Mouse (Mus musculus) hindbrain, embryonic 14.5 days (tissue): Measurements from ENCODE around the gene Cd80. TPM values are rescaled to one million over a fixed set of nuclear protein-coding genes. Genes with fewer than 3 reads are reported as not detected.

Experiments
- ATAC-seq: fragments of 200-750 bp; cut with Nextera tagmentation; 2 replicates; pipeline ENCODE4 v1.8.0; 2017; ENCODE audit warnings: moderate number of reproducible peaks, mild to moderate bottlenecking, moderate TSS enrichment, moderate library complexity; ENCODE audit not compliant: low FRiP score
- DNase-seq: peaks from one replicate; pipeline ENCODE4 v3.0.0-alpha.2; 2015; ENCODE audit warnings: low spot score
- H3K27ac ChIP-seq: fragments of 300-500 bp; sonication (generic); 2 replicates; pipeline ENCODE4 v1.5.1; 2014; ENCODE audit warnings: mild to moderate bottlenecking, moderate library complexity
- H3K27me3 ChIP-seq: fragments of 300-500 bp; sonication (generic); 2 replicates; pipeline ENCODE4 v1.6.1; 2014; ENCODE audit warnings: mild to moderate bottlenecking, low read length, mixed read lengths; ENCODE audit not compliant: control insufficient read depth, insufficient read depth
- H3K36me3 ChIP-seq: fragments of 300-500 bp; sonication (generic); replicated peaks from 2 replicates; pipeline ENCODE4 v1.6.1; 2014; ENCODE audit not compliant: control insufficient read depth, insufficient read depth
- H3K4me1 ChIP-seq: fragments of 300-500 bp; sonication (generic); replicated peaks from 2 replicates; pipeline ENCODE4 v1.6.1; 2014; ENCODE audit warnings: antibody characterized with exemption, low read length, mixed read lengths; ENCODE audit not compliant: control insufficient read depth, insufficient read depth
- H3K4me2 ChIP-seq: fragments of 300-500 bp; sonication (generic); replicated peaks from 2 replicates; pipeline ENCODE4 v1.6.1; 2014; ENCODE audit warnings: mild to moderate bottlenecking, moderate library complexity
- H3K4me3 ChIP-seq: fragments of 300-500 bp; sonication (generic); replicated peaks from 2 replicates; pipeline ENCODE4 v1.5.1; 2014; ENCODE audit warnings: mild to moderate bottlenecking, low read length
- H3K9ac ChIP-seq: fragments of 300-500 bp; sonication (generic); 2 replicates; pipeline ENCODE4 v1.6.1; 2014
- H3K9me3 ChIP-seq: fragments of 300-500 bp; sonication (generic); 2 replicates; pipeline ENCODE4 v1.6.1; 2016; ENCODE audit warnings: low read length; ENCODE audit not compliant: control insufficient read depth
- WGBS: fragments of 180-500 bp; shearing (Covaris S2); extraction: QIAGEN DNeasy Blood & Tissue Kit; methylation state at CpG from one replicate; pipeline ENCODE4 v1.1.7; 2014; 5-methylcytosine and 5-hydroxymethylcytosine counted together
- polyA plus RNA-seq: library from polyadenylated mRNA; unstranded; fragments of >200 nt; fragmentation: Nextera tagmentation; extraction: Ambion mirVana; gene quantifications from 2 replicates; pipeline ENCODE4 v1.2.1, GENCODE M21; 2014

The Cd80 gene
- polyA plus RNA-seq, 1 experiment from 2014 or later: 0.88 TPM

DNA sequence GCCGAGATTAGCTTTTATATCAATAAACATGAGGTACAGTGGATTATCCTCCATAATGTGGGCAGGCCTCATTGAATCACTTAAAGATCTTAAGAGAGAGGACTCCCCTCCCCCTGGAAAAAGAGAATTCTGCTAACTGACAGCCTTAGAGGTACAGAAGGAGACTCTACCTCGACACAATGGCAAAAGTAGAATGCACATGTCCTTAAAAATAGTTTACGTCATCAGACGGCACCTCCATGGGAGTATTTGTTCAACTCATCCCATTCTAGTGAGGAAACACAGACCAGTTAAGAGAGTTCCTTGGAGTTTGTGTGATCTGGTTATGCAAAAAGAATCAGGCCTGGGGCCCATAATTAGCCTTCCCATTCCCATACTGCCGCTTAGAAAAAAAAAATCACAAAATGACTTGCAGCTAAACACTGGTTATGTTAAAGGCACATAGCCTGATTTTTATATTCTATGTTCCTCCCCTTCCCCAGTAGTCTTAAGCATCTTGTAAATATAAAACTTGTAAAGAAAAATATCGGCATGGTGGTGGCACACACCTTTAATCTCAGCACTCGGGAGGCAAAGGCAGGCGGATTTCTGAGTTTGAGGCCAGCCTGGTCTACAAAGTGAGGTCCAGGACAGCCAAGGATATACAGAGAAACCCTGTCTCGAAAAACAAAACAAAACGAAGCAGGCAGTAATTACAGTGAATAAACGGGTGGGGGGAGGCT is 667 bp upstream of the Cd80 start:
- DNase-seq: no peak
- 85% methylated on average over 11 of the region's 11 CpGs for WGBS
- no peak overlapping the region for H3K27ac ChIP-seq
- ATAC-seq: no peak
- H3K9ac ChIP-seq: no peak overlapping the region
- H3K36me3 ChIP-seq: peaks cover 6% of the 10 kb centered on the region
- no peak overlapping the region for H3K4me2 ChIP-seq
- H3K9me3 ChIP-seq: no peaks in the 10 kb centered on the region
- peaks cover 12% of the 10 kb centered on the region; the same call in 1 of the 2 replicates for H3K4me1 ChIP-seq
- H3K4me3 ChIP-seq: no peak overlapping the region
- no peaks in the 10 kb centered on the region for H3K27me3 ChIP-seq

DNA sequence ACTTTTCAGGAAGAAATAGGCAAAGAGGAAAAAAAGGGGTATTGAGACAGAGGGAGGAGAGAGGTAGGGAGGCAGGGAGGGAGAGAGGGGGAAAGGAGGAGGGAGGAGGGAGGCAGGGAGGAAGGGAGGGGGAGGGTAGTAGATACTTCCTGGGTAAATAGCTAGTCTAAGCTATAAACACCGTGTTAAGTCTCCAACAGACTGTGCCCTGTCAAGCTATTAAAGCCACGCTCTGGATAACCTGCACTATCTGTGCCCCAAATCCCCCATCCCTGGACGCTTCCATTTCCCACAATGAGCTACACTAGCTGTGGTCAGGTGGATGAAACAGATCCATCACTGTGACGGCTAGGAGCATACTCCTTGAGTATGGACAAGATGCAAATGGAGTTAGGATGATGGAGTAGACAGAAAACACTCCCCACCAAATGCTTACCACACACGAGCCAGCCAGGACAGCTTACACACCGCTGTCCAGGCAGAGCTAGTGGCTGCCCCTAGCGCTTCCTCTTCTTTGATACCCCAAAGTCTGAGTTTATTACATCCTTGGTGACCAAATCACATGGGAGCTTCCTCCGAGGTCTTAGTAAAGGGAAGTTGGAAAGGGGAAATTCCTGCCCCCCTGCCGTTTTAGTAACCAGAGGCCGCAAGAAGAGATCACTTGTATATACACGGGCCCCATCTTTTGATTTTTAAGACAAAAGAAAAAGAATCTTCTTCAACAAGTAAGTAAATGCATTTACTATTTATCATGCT is 1.6 kb downstream of the Cd80 start:
- no peak for DNase-seq
- H3K36me3 ChIP-seq: no peaks in the 10 kb centered on the region
- 62% methylated on average over 11 of the region's 11 CpGs for WGBS

DNA sequence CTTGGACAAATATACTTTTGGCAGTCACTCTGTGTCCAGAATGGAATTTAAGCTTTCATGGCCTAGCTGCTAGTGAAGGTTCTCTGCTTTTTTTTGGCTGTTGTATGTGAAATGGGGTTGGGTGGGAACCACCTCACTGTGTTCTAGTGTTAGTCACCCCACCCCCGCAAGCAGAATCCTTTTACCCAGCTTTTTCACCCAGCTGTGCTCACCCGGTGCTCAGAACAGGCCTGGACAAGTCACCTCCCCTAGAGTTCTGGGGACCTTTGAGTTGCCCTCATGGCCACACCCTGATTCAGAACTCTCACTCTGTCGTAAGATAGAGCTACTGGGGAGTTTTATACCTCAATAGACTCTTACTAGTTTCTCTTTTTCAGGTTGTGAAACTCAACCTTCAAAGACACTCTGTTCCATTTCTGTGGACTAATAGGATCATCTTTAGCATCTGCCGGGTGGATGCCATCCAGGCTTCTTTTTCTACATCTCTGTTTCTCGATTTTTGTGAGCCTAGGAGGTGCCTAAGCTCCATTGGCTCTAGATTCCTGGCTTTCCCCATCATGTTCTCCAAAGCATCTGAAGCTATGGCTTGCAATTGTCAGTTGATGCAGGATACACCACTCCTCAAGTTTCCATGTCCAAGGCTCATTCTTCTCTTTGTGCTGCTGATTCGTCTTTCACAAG is 3.4 kb downstream of the Cd80 start:
- no peak overlapping the region for H3K27ac ChIP-seq
- H3K4me3 ChIP-seq: no peak overlapping the region
- WGBS: 73% methylated on average over 6 of the region's 6 CpGs
- no peak for ATAC-seq
- no peaks in the 10 kb centered on the region for H3K9me3 ChIP-seq
- DNase-seq: no peak
- no peaks in the 10 kb centered on the region for H3K27me3 ChIP-seq
- H3K36me3 ChIP-seq: no peaks in the 10 kb centered on the region
- H3K4me2 ChIP-seq: no peak overlapping the region
- H3K9ac ChIP-seq: no peak overlapping the region
- no peaks in the 10 kb centered on the region for H3K4me1 ChIP-seq

More for the DNA sequence above, 1.6 kb downstream of the Cd80 start:
- Histone ChIP-seq H3K27me3 (no peaks in the 10 kb centered on the region), H3K9me3 (no peaks in the 10 kb centered on the region), H3K4me3 (no peak overlapping the region), H3K9ac (no peak overlapping the region), H3K4me1 (no peaks in the 10 kb centered on the region), H3K27ac (no peak overlapping the region), H3K4me2 (no peak overlapping the region)
- no peak for ATAC-seq

DNA sequence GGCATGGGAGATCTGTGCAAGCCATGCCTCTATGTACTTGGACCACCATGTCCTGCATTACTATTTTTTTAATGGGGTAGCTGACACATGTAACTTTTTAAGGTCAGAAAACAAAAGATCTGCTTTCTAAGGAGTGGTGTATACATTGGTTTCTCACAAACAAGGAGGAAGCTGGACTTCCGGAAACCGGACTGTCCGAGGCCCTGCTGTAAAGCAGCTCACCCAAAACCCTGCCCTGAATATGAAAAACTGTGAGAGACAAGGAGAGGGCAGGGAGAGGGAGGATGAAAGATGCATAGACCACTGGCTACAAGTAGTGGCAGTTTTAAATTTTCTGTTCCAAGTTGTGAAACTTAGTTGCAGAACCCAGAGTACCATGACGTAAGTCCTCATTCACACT is 4.6 kb downstream of the Cd80 start:
- DNase-seq: no peak
- ATAC-seq: no peak
- Histone ChIP-seq H3K9ac (no peak overlapping the region), H3K9me3 (no peaks in the 10 kb centered on the region), H3K4me1 (no peaks in the 10 kb centered on the region), H3K27ac (no peak overlapping the region), H3K36me3 (no peaks in the 10 kb centered on the region), H3K4me2 (no peak overlapping the region), H3K4me3 (no peak overlapping the region), H3K27me3 (no peaks in the 10 kb centered on the region)
- 88% methylated on average over 4 of the region's 4 CpGs for WGBS

DNA sequence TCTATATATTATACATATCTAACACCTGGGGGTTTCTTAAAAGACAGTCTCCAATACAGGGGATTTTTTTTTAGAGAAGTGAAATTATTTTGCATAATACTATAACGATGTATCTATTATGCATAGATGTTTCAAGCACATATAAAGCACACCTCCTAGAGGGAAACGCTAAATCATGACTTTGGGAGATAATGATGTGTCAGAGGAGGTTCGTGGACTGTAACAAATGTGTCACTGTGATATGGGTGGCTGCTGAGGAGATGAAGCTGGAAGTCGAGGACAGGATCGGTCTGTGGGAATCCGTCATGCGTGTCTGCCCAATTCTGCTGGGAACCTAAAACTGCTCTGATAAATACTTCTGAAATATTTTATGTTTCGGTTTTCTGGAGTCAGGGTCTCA is 6.4 kb downstream of the Cd80 start:
- DNase-seq: no peak
- 78% methylated on average over 8 of the region's 8 CpGs for WGBS
- ATAC-seq: no peak

DNA sequence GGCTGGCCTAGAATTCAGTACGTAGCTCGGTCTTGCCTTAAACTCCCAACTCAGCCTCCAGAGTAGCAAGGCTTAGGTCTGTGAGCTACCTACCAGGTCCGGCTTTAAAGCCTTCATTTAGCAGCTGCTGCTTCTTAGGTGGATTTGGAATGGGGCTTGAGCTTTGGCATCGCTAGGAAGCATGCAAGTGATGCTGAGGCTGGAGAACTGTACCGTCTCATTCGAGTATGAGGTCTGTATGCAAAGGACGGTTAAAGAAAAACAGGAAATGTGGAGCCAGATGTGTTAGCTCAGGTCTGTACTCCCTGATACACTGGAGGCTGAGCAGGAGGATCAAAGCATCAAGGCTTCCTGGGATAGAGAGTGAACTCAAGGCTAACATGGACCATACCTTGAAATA is 6.8 kb downstream of the Cd80 start:
- Histone ChIP-seq H3K9ac (no peak overlapping the region), H3K36me3 (no peaks in the 10 kb centered on the region), H3K4me2 (no peak overlapping the region), H3K4me1 (no peaks in the 10 kb centered on the region), H3K27me3 (no peaks in the 10 kb centered on the region), H3K27ac (no peak overlapping the region), H3K4me3 (no peak overlapping the region), H3K9me3 (no peaks in the 10 kb centered on the region)
- WGBS: 91% methylated on average over 7 of the region's 7 CpGs
- DNase-seq (no peak), ATAC-seq (no peak)

More for the DNA sequence above, 6.4 kb downstream of the Cd80 start:
- H3K9me3 ChIP-seq: no peaks in the 10 kb centered on the region
- no peak overlapping the region for H3K9ac ChIP-seq
- H3K4me2 ChIP-seq: no peak overlapping the region
- no peaks in the 10 kb centered on the region for H3K36me3 ChIP-seq
- H3K27ac ChIP-seq: no peak overlapping the region
- no peak overlapping the region for H3K4me3 ChIP-seq
- no peaks in the 10 kb centered on the region for H3K4me1 ChIP-seq
- H3K27me3 ChIP-seq: no peaks in the 10 kb centered on the region

DNA sequence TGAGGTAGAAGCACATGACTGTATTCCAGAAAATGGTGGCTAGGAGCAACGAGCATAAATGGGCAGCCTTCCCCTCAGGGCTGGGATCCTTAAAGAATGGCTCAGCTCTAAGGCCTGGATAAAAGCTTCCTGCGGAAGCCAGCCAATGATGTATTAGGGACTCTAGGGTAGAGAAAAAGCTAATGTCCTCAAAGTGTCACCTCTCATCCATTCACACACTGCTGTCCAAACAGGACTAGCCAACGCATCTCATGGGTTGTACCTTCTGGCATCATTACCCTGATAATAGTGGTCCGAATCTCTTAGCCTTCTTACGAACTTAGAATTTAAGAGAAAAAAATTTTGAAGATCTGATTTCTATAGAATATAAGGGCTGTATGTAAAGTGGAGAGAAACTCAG is 7.9 kb downstream of the Cd80 start:
- ATAC-seq (no peak), DNase-seq (no peak)
- no peak overlapping the region for H3K9ac ChIP-seq
- WGBS: 97% methylated on average over 5 of the region's 5 CpGs
- H3K36me3 ChIP-seq: no peaks in the 10 kb centered on the region
- H3K4me2 ChIP-seq: no peak overlapping the region
- no peaks in the 10 kb centered on the region for H3K4me1 ChIP-seq
- H3K27ac ChIP-seq: no peak overlapping the region
- H3K9me3 ChIP-seq: no peaks in the 10 kb centered on the region
- H3K27me3 ChIP-seq: no peaks in the 10 kb centered on the region
- no peak overlapping the region for H3K4me3 ChIP-seq

DNA sequence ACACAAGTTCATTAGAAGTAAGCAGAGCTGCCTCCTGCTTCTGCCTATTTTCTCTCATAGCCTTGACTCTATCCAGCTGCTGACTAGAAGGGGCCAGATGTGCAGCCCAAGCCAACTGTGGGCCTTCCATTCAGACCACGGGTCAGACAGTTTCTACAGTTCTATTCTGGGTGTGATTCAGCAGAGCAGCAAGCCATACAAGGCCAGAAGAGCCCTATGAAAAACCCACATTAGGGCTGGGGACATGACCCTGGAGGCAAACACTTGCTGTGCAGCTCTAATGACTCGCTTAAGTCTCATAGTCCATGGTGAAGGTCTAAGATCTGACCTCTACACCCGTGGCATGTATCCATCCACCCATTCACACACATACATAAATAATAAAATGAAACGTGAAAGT is 10.7 kb downstream of the Cd80 start:
- ATAC-seq (no peak), DNase-seq (no peak)
- H3K4me2 ChIP-seq: no peak overlapping the region
- H3K4me1 ChIP-seq: no peaks in the 10 kb centered on the region
- no peaks in the 10 kb centered on the region for H3K9me3 ChIP-seq
- no peak overlapping the region for H3K9ac ChIP-seq
- WGBS: 84% methylated on average over 4 of the region's 4 CpGs
- no peaks in the 10 kb centered on the region for H3K27me3 ChIP-seq
- H3K4me3 ChIP-seq: no peak overlapping the region
- H3K27ac ChIP-seq: no peak overlapping the region
- no peaks in the 10 kb centered on the region for H3K36me3 ChIP-seq

DNA sequence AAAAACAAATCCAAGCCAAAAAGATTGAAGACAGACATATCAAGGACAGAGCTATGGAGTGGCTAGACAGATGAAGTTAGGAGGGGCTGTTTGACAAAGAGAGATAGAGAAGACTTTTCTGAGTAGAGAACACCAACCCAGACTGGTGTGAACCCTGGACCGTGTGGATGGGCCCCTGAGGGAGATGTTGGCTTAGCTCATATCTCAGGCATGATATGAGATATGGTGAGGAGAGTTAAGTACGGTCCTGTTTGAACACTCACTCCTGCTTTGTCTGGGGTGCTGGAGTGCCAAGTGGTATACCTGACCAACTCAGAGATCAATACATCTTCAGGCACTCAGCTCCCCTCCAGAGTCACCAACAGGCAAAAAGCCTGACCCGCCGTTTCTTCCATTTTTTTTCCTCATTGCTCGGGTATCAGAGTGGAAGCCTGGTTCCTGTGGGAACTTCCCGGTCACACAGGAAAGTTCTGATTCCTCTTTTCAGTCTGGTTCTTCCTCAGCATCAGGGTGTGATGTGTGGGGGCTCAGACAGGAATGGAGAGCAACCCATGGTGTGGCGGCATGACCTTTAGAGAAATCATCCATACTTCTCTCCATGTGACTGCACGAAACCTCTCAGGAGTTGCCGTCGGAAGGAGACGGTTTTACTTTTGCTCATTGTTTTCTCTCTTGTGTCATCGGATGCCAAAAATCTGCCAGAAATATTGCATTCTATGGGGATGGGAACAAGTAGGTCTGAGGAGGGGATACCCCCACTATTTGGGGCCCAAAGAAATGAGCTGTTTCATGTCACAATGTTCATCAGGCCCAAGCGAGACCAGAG is 11.9 kb downstream of the Cd80 start:
- ATAC-seq (no peak), DNase-seq (no peak)
- Histone ChIP-seq H3K9ac (no peak overlapping the region), H3K4me3 (no peak overlapping the region), H3K36me3 (no peaks in the 10 kb centered on the region), H3K27me3 (no peaks in the 10 kb centered on the region), H3K9me3 (no peaks in the 10 kb centered on the region), H3K4me2 (no peak overlapping the region), H3K27ac (no peak overlapping the region), H3K4me1 (no peaks in the 10 kb centered on the region)
- WGBS: 88% methylated on average over 13 of the region's 13 CpGs
